Mouse (Mus musculus): Measurements from ENCODE around the gene Mrpl41.
A peak's percentile ranks its signal among the peaks of the same experiment; 100 is the strongest.
"Not testable (repeated sequence)": the region's sequence is repeated elsewhere in the genome, so short reads cannot be mapped to it uniquely, and the experiment has no call there.

Mrpl41 gene

GRCm38 (mm10) chr2:24974906-24975703, at the start of gene Mrpl41:
Gene Mrpl41, minus strand, starts transcription at chr2:24975098.
- DNase-seq (ENCODE audit: low spot score in 2 of 2) = peak; percentile 91 to 94

GRCm38 (mm10) chr2:25022678-25023077, 47.8 kb upstream of the Mrpl41 start:
- DNase-seq (ENCODE audit: low spot score in 2 of 2) = no peak

GRCm38 (mm10) chr2:25008250-25008649, 33.4 kb upstream of the Mrpl41 start:
- peak in 1 of 2 experiments; percentile 19 for DNase-seq (ENCODE audit: low spot score in 2 of 2)

- no peak for DNase-seq (ENCODE audit: low spot score in 2 of 2)
Observed at GRCm38 (mm10) chr2:25006767-25007166, 31.9 kb upstream of the Mrpl41 start.

GRCm38 (mm10) chr2:25003946-25004786, 29.3 kb upstream of the Mrpl41 start:
- no peak for DNase-seq (ENCODE audit: low spot score in 2 of 2)

GRCm38 (mm10) chr2:25000544-25001235, 25.8 kb upstream of the Mrpl41 start:
- peak in 1 of 2 experiments; percentile 18 for DNase-seq (ENCODE audit: low spot score in 2 of 2)

- DNase-seq (ENCODE audit: low spot score in 2 of 2) = no peak
Observed at GRCm38 (mm10) chr2:24996471-24996870, 21.6 kb upstream of the Mrpl41 start.

- no peak for DNase-seq (ENCODE audit: low spot score in 2 of 2)
Observed at GRCm38 (mm10) chr2:24995332-24995731, 20.4 kb upstream of the Mrpl41 start.

GRCm38 (mm10) chr2:24987762-24988161, 12.9 kb upstream of the Mrpl41 start:
- no peak for DNase-seq (ENCODE audit: low spot score in 2 of 2)

GRCm38 (mm10) chr2:24976960-24977359, 2.1 kb upstream of the Mrpl41 start:
- no peak for DNase-seq (ENCODE audit: low spot score in 2 of 2)

GRCm38 (mm10) chr2:24975704-24976297, 903 bp upstream of the Mrpl41 start, which contains the start of gene Pnpla7:
Gene Pnpla7, plus strand, starts transcription at chr2:24976033.
- peak; percentile 65 to 68 for DNase-seq (ENCODE audit: low spot score in 2 of 2)

GRCm38 (mm10) chr2:24974452-24974851, 446 bp downstream of the Mrpl41 start:
- DNase-seq (ENCODE audit: low spot score in 2 of 2) = not testable (repeated sequence)

GRCm38 (mm10) chr2:24970386-24970785, 4.5 kb downstream of the Mrpl41 start:
- no peak for DNase-seq (ENCODE audit: low spot score in 2 of 2)

- DNase-seq (ENCODE audit: low spot score in 2 of 2) = peak; percentile 79 to 86
Observed at GRCm38 (mm10) chr2:24962304-24963000, 12.4 kb downstream of the Mrpl41 start, which contains the start of gene Dph7. Gene Dph7, plus strand, starts transcription at chr2:24962400.

GRCm38 (mm10) chr2:24960910-24961309, 14.0 kb downstream of the Mrpl41 start:
- no peak for DNase-seq (ENCODE audit: low spot score in 2 of 2)

GRCm38 (mm10) chr2:24952537-24953055, 22.3 kb downstream of the Mrpl41 start:
- no peak for DNase-seq (ENCODE audit: low spot score in 2 of 2)

- no peak for DNase-seq (ENCODE audit: low spot score in 2 of 2)
Observed at GRCm38 (mm10) chr2:24950189-24950535, 24.7 kb downstream of the Mrpl41 start.

GRCm38 (mm10) chr2:24949421-24950188, 25.3 kb downstream of the Mrpl41 start, which contains the start of gene Zmynd19:
Gene Zmynd19, plus strand, starts transcription at chr2:24949792.
- peak; percentile 97 to 98 for DNase-seq (ENCODE audit: low spot score in 2 of 2)

- not testable (repeated sequence) for DNase-seq (ENCODE audit: low spot score in 2 of 2)
Observed at GRCm38 (mm10) chr2:24944304-24944703, 30.6 kb downstream of the Mrpl41 start.

GRCm38 (mm10) chr2:24942092-24942491, 32.8 kb downstream of the Mrpl41 start:
- DNase-seq (ENCODE audit: low spot score in 2 of 2) = no peak
